Mouse (Mus musculus): ENCODE measurements at regions not wholly inside any gene's neighbourhood (a gene's known extent, or its start where the extent isn't known, plus 50 kb on each side); places are given as distances from the start of the nearest gene placed in this dataset.

GRCm38 (mm10) chr11:57904216-57904615 lies 71.6 kb upstream of the Hand1 start:
- peak; percentile 43 for DNase-seq (ENCODE audit: low spot score)

DNA sequence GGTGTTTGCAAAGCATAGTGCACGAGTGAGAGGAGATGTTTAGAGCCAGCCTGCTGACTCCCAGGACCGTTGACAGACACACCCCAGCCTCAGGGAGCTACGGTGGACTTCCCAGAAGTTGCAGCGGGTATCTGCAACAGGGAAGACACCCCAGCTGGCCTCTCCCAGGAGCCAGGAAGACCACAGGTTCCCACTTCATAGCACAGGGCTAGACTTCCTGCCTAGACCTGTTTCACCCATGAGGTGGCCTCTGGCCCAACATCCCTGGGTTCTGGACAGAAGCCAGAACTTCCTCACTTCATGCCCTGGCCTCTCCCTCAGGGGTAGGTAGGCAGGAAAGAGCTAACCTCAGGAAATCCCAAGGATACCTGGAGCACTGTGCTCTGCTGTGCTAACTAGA lies 66.7 kb upstream of the Hand1 start:
- no peak for DNase-seq (ENCODE audit: low spot score)

- DNase-seq (ENCODE audit: low spot score), result no peak
These were observed 62.9 kb upstream of the Hand1 start for GRCm38 (mm10) chr11:57895497-57895896.

GRCm38 (mm10) chr11:57882736-57883635 lies 50.4 kb upstream of the Hand1 start:
- DNase-seq (ENCODE audit: low spot score), result peak; percentile 31
